Mouse (Mus musculus) cerebellum, adult 9-11 months (tissue): Measurements from ENCODE around the gene Cab39l.

Experiments used
- DNase-seq: peaks from one replicate; pipeline ENCODE4 v3.0.0; 2022

The Cab39l gene

DNA sequence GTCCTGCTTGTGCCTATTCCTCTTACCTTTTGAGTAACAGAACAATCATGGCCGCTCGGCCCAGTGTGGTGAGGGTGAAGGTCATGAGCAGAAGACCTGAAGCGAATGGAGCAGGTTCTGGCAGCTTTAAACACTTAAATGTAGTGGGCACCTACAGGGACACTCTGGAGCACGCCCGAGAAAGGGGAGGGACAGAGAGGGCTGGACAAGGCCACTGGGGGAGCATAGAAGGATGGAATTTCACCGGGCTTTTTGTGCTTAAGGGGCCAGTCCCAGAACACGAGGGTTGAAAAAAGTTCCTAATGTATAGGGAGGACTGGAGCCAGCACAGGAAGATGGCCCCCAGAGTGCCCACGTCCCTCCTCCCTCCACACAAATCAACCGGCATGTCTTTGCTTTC, 193.2 kb downstream of the Cab39l start:
- no peak for DNase-seq
